Mouse (Mus musculus) megakaryocyte progenitor cell, adult 5-6 weeks (primary cell): ENCODE results near the gene Gramd1b. TPM values are rescaled to one million over a fixed set of nuclear protein-coding genes. Genes with fewer than 3 reads are reported as not detected.

ENCODE experiments used
- ATAC-seq: replicated peaks from 2 replicates; pipeline ENCODE4 v1.8.0; 2016; ENCODE audit warnings: mild to moderate bottlenecking, moderate TSS enrichment, inconsistent platforms; ENCODE audit not compliant: poor library complexity
- total RNA-seq, 2 experiments: library from RNA; stranded (forward) in 1 of 2; stranded (reverse) in 1 of 2; fragments of 157-497, 149-512 nt in 1 of 2; fragments of 200-1000 nt in 1 of 2; gene quantifications; 2 replicates each; pipeline versions ENCODE4 v1.2.3 to v1.2.4; 2015 to 2017

Gene Gramd1b
- total RNA-seq, 2 experiments from 2014 or later: 15.1 to 15.5 TPM

DNA sequence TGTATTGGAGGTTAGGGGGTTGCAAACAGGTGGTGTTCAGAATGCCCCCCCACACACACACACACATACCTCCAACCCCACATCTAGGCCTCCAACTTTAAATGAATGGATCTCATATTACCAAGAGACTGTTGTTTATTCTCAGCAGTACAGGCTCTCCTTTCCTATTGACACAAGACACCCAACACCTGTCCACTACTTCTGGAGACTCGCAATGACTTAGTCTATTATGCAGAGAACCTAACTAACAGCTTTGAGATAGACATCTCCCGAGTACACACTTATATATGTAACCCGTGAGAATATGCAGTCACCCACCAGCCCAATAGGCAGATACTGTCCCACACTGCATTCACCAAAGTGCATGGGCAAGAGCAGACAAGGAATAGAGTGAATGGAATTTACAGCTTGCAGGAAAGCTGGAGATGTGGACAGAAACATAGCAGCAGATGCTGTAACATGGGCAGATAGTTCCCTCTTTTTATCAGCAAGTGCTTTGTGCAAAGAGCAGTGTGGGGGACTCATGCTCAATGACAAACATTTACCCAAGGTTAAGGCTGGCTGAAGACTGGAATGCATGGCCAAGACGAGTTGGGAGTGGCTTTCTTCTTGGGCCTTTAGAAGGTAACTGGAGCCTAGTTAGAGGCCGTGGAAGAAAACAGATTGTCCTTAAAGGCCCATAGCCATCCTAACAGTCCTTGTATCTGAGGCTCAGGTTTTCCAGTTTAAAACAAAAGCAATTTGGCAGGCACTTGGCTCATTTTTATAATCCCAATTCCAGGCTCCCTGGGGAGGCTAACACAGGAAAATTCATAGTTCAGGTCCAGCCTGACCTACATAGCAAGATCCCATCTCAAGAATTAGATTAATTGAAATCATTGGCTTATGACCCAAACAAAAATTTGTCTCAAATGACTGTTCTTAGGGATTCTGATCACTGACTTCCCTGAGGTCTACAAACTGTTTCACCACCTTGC lies 71.6 kb downstream of the Gramd1b start:
- no peak for ATAC-seq

DNA sequence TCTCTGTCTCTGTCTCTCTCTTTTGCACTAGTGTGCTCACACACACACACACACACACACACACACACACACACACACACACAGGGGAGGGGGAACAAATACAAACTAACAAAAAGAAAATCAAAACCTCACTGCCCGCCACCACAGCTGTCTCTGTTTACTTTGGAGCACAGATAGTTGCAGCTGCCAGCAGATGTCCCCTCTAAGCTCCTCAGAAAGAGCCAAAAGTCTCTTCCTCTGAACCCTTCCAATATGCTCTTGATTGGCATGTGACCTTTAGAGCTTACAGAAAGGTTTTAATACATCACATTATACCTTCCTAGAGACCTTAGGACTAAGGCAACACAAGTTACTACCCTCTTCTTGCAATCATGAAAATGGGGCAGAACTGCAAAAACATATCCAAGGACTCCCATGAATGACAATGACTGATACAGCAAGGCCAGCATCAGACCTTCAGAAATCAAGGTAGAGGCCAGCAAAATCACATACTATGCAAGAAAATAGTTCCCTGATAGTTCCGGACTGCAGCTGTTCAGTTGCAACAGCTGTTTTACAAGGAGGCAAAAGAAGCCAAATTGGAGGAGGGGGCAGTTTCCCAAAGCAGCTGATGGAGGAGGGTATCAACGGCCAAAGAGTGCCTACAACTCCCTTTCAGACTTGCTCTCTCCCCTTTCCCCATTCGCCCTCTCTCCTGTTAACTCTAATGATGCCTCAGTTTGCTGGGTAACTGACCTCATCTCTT lies 72.5 kb downstream of the Gramd1b start:
- no peak for ATAC-seq

GRCm38 (mm10) chr9:40457448-40457847 lies 73.7 kb downstream of the Gramd1b start:
- peak; percentile 54 for ATAC-seq

DNA sequence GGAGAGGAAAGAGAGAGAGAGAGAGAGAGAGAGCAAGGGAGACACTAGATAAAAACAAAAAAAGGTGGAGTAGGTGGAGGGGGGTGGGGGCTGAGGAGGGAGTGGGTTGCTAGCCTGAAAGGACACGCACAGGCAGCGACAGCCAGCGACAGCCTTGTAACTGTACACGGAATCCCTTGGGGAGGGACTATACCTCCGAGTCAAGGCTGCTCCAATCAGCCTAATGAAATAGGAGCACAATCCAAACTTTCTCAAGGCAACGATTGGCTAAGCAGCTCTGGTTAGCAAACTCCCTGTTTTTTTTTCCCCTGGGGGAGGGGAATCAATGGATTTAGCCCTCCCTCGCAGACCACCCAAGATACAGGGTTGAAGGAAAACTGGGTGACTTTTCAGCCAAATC lies 75.0 kb downstream of the Gramd1b start:
- ATAC-seq: peak; percentile 8

GRCm38 (mm10) chr9:40455336-40456185 lies 75.6 kb downstream of the Gramd1b start:
- peak; percentile 62 for ATAC-seq

DNA sequence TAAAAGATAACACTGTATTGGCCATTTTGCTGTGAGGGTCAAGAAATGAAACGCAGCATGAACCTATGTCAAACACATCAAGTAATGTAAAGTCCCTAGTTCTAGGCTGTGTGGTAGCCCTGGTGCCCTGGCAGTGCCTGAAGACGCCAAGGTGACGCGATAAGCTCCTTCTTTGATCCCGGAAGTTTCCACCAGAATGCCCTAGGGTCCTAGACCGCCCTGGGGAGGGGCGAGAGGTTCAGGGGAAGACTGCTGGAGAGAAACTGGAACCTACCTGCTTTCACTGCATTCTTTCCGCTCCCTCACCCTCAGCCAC lies 76.2 kb downstream of the Gramd1b start:
- ATAC-seq: no peak

DNA sequence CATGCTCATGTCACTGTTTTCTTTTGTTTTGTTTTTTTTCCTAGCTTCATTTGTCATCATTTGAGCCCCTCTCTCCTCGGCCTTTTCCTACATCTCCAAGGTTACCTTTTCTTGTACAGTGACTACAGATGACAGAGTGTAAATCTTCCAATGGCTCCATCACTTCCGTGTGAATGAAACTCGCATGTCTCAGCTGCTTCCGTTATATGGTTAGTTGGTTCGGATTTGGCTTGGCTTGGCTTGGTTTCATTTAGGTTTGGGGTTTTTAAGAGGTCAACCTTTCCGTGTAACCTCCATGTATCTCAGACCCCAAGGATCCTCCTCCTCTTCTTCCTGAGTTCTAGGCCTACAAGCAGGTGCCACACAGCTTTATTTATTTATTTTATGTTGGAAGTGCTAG lies 77.3 kb downstream of the Gramd1b start:
- no peak for ATAC-seq

- ATAC-seq: no peak
Observed at GRCm38 (mm10) chr9:40452208-40452607, 79.0 kb downstream of the Gramd1b start.

DNA sequence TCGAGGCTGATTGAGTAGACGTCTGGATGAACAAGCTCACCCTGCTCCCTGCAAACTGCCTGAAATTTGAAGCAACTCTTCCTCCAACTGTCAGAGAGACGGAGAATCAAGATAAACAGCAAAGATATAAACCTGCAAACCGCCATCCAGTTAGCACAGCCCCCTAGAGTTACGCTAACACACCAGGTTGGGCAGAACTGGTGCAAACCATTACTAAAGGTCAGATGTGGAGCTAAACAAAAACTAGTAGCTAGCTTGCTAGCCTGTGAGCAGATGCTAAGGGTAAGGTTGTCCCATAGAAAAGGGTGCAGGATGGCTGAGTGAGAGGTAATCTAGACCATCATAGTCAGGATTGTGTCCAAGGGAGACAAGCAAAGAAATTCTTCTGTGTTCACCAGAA lies 80.4 kb downstream of the Gramd1b start:
- ATAC-seq: no peak

GRCm38 (mm10) chr9:40450417-40450714 lies 80.8 kb downstream of the Gramd1b start:
- no peak for ATAC-seq

DNA sequence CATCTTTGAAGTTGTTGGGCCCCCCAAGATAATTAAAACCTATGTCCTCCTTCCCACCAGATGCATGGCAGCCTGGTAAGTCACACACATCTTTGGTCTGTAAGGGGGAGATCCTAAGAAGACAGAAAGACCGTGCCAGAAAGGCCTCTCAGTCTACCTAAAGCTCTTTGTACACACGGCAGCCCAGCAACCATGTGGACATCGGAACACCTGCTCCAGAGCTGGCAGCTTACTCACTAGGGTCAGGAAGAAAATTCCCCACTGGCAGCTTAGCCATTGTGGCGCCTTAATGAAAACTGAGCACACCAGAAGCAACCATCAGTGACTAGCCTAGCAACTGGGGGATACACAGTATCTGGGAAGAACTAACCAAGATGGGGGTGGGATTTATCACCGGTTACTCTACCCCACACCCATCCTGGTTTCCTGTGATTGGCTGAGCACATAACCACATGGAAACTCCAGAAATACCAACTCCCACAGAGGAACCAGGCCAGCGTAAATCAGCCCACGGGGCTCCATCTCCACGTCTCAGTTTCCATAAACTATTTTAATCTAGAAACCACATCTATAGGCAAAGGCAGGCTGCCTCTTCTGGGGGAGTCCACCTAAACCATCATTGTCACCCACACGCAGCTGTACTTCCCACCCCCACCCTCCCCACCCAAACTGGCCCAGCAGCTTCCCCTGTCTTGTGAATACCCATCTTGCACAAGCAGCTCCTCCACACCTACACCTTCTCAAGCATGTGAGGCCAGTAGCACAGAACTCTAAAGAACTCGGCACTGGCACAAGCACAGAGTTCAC lies 81.4 kb downstream of the Gramd1b start:
- ATAC-seq: peak; percentile 62

GRCm38 (mm10) chr9:40448646-40449243 lies 82.4 kb downstream of the Gramd1b start:
- ATAC-seq: no peak

DNA sequence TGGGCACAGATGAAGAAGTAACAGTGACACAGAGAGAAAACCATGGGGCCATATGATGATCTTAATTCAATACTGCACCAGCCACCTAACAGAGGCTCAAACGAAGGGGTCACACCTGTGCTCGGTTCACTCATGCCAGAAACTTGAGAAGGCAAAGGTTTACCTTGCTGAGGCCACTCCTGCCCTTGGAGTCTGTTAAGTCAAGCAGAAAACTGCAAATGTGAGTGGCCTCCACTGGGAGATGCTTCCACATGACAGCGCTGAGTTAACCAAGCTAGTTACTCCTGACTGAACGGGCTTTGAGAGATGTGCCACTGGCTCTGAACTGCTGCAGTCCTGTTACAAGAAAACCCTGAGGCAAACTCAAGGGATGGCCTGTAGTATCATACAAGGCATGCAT lies 83.9 kb downstream of the Gramd1b start:
- no peak for ATAC-seq

GRCm38 (mm10) chr9:40444961-40445360 lies 86.2 kb downstream of the Gramd1b start:
- no peak for ATAC-seq

GRCm38 (mm10) chr9:40442784-40443183 lies 88.4 kb downstream of the Gramd1b start:
- no peak for ATAC-seq

DNA sequence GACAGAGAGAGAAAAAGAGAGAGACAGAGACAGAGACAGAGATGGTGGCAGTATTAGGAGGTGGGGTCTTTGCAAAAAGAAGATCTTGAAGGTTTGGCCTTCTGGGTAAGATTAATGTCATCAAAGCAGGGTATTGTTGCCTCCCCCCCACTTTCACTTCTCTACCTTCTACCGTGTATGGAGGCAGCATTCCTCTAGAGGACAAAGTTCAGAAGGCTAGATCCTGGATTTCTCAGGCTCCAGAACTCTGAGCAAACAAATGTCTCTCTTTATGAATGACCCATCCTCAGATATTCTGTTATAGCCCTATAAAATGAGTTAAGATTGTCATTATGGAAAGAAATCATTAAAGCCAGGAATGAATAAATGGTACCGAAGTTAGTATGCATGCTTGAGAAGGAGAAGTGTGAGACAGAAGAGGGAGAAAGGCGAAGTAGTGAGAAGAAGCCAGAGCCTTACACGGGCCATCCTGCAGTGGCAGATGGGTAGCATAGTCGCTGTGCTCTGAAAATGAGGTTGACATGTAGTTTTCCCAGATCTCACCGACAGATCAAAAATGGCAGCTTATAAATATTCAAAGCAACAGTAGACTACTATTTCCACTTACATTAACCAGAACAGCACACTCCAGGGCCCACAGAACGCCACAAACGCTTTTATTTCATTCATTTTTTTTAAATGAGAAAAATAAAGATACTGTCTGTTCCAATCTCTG lies 91.1 kb downstream of the Gramd1b start:
- no peak for ATAC-seq

DNA sequence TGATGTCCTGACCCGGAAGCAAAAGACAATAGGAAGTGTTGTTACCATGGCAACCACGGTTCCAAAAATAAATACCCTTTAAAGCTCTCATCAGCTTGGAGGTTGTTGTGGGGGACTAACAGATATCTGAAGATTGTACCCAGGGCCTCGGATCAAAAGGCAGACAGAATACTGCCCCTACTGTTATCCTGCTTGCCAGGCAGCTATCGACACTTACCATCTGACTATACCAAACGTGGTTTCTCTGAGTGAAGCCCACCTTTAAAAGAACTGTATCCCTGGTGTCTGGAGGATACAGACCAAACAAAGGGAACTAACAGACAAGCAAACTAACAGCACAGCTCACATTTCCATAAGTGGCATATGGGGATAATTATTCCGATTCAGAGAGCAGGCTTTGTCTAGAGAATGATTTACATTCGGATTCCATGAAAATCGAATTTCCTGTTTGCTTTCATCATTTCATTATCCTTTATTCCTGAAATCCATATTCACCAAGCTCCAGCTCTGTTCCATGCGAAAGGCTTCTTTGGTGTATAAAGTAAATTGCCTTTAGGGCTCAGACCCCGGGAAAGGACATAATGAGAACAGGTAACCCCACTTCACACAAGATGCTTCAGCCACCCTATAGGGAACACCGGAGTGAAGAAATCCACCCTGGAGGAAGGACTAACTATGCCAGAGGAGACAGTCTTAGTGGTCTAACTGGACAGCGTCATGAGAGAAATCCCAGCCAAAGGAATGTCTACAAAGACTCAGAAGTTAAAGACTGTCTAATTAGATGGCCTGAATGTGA lies 92.3 kb downstream of the Gramd1b start:
- ATAC-seq: no peak

GRCm38 (mm10) chr9:40437891-40438290 lies 93.3 kb downstream of the Gramd1b start:
- ATAC-seq: no peak

DNA sequence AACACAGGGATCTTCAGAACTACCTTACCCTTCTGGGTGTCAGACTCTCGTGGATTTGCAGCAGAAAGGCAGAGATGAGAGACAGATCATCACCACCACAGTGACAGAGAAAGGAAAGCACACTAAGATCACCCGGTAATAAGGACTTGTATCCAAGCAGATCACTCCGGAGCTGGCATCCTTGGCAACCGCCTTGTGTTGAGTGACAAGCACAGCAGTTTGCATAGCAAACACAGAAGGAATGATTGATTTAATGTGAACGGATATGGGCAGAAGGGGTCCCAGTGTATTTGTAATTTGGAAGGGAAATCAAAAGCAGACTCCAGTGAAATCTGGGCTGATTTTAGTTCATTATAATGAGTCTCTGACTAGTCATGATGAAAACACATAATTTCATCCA lies 97.9 kb downstream of the Gramd1b start:
- no peak for ATAC-seq
